Mouse (Mus musculus): ENCODE measurements at regions not wholly inside any gene's neighbourhood (a gene's known extent, or its start where the extent isn't known, plus 50 kb on each side); places are given as distances from the start of the nearest gene placed in this dataset.

DNA sequence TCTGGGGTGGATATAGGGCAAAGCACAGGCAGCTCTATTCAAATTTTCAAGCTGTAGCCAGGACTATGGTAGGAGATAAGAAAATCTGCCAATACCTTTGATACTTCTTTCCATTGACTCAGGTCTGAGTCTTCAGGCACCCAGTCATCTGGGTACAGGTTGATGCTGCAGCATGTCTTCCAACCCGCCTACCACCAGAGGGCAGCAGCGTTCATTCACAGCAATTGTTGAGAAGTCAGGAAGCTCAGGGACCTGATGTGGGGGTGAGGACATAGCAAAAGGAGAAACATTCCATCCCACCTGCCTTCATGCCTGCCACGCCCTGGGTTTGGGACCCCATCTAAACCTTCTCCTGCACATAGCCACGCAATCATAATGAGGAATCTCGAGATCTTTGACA lies 118.2 kb upstream of the Gm21876 start:
- DNase-seq = peak; percentile 4 to 71

DNA sequence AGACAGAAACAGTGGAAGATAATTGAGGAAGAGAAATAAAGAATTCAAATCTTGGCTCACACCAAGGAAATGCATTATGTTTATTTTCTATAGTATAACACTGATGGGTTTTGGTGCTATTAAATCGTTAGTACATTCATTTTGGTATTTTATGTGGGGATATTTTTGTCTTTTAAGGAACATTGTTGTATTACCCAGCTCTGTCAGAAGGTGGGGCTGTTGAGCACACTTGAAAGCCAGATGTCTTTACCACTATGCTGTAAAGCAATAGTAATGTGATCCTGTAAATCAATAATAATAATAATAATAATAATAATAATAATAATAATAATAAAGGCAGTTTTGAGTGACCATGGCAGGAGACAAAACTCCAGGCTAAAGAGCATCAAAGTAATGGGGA lies 120.0 kb upstream of the Gm21876 start:
- DNase-seq = peak in 1 of 2 experiments; percentile 2

DNA sequence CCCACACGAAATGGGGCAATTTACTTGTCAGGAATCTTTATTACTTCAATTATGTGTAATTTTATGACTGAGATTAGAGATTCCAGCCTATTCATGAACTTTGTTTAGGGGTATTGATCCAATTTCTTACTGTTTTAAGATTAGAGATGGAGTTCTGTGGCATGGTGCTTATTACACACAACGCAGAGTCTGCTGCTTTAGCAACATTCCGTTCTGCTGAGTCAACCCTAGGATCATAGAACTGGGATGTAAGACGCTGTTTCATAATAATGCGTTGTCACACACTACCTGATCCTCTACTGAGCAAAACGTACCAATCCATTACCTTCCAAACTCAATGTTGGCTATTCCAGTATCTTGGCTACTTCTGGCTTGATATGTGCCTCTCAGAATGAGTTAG lies 121.9 kb upstream of the Gm21876 start:
- DNase-seq = no peak

DNA sequence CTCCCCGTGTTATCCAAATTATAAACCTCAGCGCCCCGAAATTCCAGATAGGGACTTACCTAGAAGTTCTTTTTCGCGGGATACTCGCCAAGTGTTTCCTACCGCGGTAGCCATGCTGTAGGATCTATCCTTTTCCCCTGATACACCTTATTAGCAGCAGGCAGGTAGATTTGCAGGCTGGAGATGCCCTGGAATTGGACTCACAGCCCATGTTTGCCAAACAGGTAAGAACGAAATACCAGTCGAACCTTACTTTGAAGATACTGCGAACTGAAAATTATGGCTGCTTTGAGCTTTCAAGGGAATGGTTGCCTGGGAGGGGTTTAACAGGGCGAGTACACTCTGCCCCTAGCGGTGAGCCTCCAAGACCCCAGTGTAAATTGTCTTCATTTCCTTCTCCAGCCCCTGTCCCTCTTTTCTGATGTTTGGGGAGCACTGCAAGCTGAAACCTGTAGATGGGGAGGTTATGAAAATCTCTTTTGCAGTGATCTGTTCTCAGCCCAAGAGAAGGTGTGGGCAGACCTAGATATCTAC lies 149.8 kb upstream of the Agtr2 start:
- peak in 1 of 2 experiments; percentile 19 for DNase-seq

DNA sequence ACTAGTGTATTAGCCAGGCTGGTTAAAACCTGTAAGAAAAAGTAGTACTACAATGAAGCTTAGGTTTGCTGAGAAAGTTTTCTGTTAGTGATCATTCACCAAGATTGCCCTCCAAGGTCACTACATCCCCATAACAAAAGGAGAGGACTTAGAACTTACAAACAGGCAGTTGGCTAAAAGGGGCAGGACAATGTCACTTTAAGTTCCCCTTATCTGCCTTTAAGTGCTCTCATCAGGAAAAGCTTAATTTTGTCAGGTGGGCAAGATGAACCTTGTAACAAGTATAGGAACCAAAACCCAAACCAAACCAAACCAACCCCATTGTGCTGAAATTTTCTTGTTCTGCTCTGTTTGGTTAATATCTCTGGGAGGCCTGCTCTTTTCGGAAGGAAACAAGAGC lies 139.9 kb upstream of the Agtr2 start:
- no peak for DNase-seq

DNA sequence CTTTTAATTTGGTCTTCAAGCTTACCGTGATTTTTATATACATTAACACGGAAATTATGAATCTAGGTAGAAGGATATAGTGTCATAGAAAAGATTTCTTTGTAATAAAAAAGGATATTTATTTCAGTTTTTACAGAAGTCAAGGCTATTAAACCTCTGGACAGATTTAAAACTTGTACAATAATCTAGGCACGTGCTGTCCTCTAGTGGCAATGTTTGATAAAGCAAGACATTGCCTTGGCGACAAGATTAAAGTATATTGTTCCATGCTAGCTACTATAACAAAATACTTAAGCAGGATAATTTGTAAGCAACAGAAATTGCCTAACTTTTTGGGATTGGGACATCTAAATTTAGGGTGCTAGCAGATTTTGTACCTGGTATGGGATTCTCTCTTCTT lies 133.8 kb upstream of the Agtr2 start:
- DNase-seq = peak in 1 of 2 experiments; percentile 15

DNA sequence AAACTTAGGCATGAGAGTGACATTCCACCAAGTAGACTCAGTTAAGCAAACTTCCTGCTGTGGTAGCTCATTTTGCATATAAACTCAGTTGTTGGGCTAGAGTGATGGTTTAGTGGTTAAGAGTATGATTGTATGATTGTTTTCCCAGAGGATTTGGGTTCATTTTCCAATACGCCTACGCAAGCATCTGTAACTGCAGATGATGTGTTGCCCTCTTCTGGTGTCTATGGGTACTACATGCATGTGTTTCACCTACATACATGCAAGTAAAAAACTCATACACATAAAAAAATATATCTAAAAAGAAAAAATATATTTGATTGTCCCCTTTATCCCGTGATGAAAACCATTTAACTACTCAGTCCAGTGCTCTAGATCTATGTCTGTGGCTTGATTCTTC lies 132.0 kb upstream of the Agtr2 start:
- peak in 1 of 2 experiments; percentile 21 for DNase-seq

DNA sequence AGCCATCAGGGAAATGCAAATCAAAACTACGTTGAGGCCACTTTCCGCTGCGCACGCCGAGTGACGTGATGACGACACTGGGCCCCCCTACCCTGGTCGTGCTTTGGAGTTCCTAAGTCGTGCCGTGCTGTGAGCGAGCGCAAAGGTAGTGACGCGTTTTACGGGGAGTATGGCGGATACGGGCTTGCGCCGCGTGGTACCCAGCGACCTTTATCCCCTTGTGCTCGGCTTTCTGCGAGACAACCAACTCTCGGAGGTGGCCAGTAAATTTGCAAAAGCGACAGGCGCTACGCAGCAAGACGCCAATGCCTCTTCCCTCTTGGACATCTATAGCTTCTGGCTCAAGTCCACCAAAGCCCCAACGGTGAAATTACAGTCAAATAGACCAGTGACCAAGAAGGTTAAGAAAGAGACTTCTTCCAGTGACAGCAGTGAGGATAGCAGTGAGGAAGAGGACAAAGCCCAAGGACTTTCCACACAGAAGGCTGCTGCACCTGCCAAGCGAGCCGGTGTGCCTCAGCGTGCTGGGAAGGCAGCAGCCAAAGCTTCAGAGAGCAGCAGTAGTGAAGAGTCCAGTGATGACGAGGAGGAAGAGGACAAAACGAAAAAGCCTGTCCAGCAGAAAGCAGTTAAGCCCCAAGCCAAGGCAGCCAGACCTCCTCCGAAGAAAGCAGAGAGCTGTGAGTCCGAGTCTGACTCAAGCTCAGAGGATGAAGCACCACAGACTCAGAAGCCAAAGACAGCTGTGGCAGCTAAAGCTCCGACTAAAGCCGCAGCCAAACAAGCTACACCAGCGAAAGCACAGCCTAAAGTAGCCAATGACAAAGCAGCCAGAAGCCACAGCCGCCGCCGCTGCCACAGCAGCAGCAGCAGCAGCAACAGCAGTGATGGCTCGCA lies 123.3 kb upstream of the Agtr2 start:
- DNase-seq = peak; percentile 63 to 70

DNA sequence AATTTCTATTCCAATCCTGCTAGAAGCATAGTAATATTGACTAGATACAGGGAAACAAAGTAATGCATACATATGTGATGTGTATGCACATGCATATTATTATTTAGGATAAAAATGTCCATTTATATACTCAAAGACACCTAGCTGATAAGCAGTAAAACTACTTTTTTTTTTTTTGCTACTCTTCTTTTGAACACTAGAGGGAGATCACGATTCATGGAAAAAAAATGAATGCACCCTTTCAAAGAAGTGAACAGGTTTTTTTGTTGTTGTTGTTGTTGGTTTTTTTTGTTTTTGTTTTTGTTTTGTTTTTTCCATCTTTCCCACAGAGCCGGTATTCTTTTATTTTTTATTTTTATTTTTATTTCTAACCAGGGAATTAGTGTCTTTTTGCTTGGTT lies 99.1 kb upstream of the Agtr2 start:
- DNase-seq = no peak

DNA sequence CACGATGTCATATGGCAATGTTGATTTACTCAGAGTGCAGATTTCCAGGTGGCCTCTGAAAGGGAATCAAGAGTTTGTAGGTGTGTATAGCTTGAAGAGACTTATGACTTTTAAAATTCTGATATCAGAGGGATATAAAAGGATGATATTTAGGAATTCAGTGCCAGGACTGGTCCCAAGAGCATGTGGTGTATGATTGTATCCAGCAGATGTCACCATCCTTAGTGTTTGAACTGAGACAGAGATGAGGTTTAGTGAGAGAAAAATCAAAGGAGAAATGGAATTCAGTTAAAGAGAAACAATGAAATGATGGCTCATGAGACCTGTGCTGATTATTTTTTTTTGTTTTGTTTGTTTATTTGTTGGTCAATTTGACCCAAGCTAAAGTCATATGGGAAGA lies 94.4 kb upstream of the Agtr2 start:
- DNase-seq = no peak

DNA sequence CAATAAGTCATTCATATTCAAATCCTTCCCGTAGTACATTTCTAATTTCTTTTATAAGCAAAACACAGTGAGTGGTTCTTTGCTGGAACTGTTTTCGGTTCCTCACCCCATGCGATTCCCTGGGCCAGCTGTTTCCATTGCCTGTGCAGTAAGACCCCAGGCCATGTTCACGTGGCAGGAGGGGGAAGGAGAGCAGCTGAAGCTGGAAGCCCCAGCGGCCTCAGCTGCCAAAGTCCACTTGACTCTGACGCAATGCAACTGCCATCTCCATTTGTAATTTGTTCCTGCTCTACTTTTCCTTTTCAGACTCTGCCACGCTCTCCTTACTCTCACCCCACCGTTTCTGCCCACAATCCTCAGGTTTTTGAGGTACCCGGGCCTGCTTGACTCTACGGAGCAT lies 91.1 kb upstream of the Agtr2 start:
- peak in 1 of 2 experiments; percentile 2 for DNase-seq

DNA sequence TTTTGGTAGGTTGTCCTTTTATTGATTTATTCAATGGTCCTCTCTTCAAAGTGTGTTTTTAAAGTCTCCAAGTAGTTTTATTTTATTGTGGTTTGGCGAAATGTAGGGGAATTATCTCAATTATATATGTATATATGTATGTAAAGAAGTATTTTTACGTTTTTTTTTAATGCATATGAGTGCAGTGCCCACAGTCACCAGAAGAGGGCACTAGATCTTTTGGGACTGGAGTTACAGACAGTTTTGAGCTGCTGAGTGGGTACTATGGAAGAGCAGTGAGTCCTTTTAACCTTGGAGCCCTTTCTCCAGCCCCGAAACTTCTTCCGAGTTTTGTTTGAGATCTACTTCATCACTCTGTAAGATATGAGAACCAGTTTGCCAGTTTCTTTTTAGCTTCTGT lies 59.5 kb upstream of the Agtr2 start:
- peak in 1 of 2 experiments; percentile 2 for DNase-seq

DNA sequence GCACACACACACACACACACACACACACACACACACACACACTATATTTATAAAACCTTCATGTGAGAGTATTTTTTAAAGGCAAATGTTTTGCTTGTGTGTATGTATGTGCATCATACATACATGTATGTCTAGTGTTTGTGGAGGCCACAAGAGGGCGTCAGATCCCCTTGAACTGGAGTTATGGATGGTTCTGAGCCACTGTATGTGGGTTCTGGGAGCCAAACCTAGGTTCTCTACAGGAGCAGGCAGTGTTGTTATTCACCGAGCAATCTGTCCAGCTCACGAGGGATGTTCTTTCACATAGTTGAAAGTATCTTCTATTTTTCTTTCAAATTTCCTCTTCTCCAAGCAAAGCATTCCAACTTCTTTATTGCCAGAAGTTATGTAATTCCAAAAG lies 56.3 kb upstream of the Agtr2 start:
- DNase-seq = no peak

DNA sequence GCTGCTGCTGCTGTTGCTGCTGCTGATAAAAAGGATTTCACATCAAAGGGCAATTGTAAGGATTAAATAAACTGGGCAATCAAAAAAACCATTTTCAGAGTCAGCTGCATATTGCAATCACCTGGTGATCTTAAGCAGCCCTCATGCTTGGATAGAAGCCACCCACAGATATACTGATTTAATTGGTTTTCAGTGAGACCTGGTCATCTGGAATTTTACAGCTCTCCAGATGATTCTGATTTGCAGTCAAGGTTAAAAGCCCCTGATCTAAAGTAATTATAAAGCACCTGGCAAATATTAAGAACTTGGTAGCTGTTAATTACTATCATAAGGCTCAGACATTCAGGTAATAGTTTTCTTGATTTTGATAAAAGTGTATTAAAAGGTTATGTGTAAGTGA lies 50.8 kb upstream of the Agtr2 start:
- no peak for DNase-seq

Data from cerebellum, postnatal 25 days (tissue).